Mouse (Mus musculus) embryonic facial prominence, embryonic 11.5 days (tissue): ENCODE measurements around the gene Prkch. TPM values are rescaled to one million over a fixed set of nuclear protein-coding genes. Genes with fewer than 3 reads are reported as not detected.
A peak's percentile ranks its signal among the peaks of the same experiment; 100 is the strongest.
"Not testable (repeated sequence)": the region's sequence is repeated elsewhere in the genome, so short reads cannot be mapped to it uniquely, and the experiment has no call there.

Experiments used
- ATAC-seq: fragments of 200-750 bp; cut with Nextera tagmentation; replicated peaks from 2 replicates; pipeline ENCODE4 v1.8.0; 2017; ENCODE audit warnings: low read depth; ENCODE audit not compliant: insufficient number of reproducible peaks, low FRiP score, low TSS enrichment
- DNase-seq: peaks from one replicate; pipeline ENCODE4 v3.0.0-alpha.2; 2015; ENCODE audit warnings: low spot score
- H3K27ac ChIP-seq: fragments of 300-500 bp; sonication (generic); replicated peaks from 2 replicates; pipeline ENCODE4 v1.5.1; 2014; ENCODE audit warnings: mild to moderate bottlenecking, low read depth, low read length, control low read depth
- H3K27me3 ChIP-seq: fragments of 300-500 bp; sonication (generic); 2 replicates; pipeline ENCODE4 v1.6.1; 2014; ENCODE audit warnings: mild to moderate bottlenecking, low read length, moderate library complexity, mixed read lengths; ENCODE audit not compliant: control insufficient read depth, insufficient read depth
- H3K36me3 ChIP-seq: fragments of 300-500 bp; sonication (generic); replicated peaks from 2 replicates; pipeline ENCODE4 v1.6.1; 2014; ENCODE audit warnings: low read depth, mild to moderate bottlenecking, low read length, moderate library complexity, mixed read lengths; ENCODE audit not compliant: control insufficient read depth, insufficient read depth
- H3K4me1 ChIP-seq: fragments of 300-500 bp; sonication (generic); 2 replicates; pipeline ENCODE4 v1.6.1; 2014; ENCODE audit warnings: low read length, mixed read lengths; ENCODE audit not compliant: control insufficient read depth, insufficient read depth
- H3K4me2 ChIP-seq: fragments of 300-500 bp; sonication (generic); 2 replicates; pipeline ENCODE4 v1.6.1; 2014; ENCODE audit warnings: low read depth, mild to moderate bottlenecking, control low read depth, low read length, moderate library complexity
- H3K4me3 ChIP-seq: fragments of 300-500 bp; sonication (generic); 2 replicates; pipeline ENCODE4 v1.5.1; 2014; ENCODE audit warnings: low read depth, low read length, control low read depth
- H3K9ac ChIP-seq: fragments of 300-500 bp; sonication (generic); replicated peaks from 2 replicates; pipeline ENCODE4 v1.6.1; 2014; ENCODE audit warnings: mild to moderate bottlenecking, control low read depth, low read length
- H3K9me3 ChIP-seq: fragments of 300-500 bp; sonication (generic); replicated peaks from 2 replicates; pipeline ENCODE4 v1.6.1; 2016; ENCODE audit warnings: mild to moderate bottlenecking, low read length, inconsistent platforms, mixed read lengths; ENCODE audit not compliant: control insufficient read depth
- WGBS: fragments of 180-500 bp; shearing (Covaris S2); extraction: QIAGEN DNeasy Blood & Tissue Kit; methylation state at CpG from one replicate; pipeline ENCODE4 v1.1.7; 2014; 5-methylcytosine and 5-hydroxymethylcytosine counted together
- polyA plus RNA-seq: library from polyadenylated mRNA; unstranded; fragments of >200 nt; fragmentation: Nextera tagmentation; extraction: Ambion mirVana; gene quantifications from 2 replicates; pipeline ENCODE4 v1.2.1, GENCODE M21; 2014

The Prkch gene
- polyA plus RNA-seq, 1 experiment from 2014 or later: 11.6 TPM

DNA sequence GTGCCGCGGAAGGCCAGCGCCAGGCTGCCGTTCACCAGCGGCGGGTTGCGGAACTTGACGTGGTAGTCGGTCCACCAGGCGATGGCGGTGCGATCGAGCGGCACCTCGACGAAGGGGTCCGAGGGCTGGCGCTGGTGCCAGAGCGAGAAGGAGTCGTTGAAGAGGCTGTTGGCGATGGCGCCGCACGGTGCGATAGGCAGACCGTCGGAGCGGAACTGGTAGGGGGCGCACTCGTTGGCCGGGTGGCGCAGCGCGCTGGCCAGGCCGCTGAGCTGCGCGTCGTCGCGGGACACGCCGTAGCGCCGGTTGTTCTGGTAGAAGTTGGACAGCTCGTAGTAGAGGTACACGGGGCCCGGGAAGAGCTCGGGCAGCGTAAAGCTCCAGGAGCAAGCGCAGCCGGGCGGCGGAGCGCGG is 38.9 kb upstream of the Prkch start:
- DNase-seq (peak; percentile 73), ATAC-seq (peak; percentile 37; the same call in 1 of the 2 replicates)
- H3K4me3 ChIP-seq: peak overlapping the region; percentile 56

DNA sequence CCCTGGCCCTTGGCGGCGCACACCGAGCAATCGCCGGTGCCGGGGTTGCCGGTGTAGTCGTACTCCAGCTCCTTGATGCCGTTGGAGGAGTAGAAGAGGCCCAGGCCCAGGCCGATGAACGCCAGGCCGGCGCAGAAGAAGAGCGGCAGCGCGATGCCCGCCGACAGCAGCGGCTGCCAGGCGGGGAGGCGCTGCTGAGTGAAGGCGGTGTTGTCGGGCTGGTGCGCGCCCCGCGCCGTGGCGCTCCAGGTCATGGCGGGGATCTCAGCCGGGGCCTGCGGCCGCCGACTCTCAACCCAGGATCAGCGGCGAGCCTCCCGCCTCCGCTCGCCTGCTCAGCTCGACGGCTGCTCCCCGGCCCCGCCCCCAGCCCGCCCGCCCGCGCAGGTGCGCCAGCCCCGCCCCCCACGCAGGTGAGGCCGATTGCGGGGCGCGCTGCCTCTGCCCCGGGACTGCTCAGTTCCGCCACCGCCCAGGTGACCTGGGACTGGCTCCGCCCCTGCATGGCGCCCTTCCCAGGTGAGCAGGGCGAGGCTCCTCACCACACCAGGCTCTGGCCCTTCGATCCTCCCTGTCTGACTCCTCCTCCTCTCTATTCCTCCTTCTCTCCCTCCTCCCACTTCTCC is 38.4 kb upstream of the Prkch start, which contains the start of gene Tmem30b:
Tmem30b (minus strand) TSS at position 307 of the 626 bp plus-strand sequence.
- H3K27me3 ChIP-seq: peaks cover 23% of the 10 kb centered on the region
- H3K27ac ChIP-seq: no peak within 1 kb of the TSS
- ATAC-seq (peak; percentile 67), DNase-seq (peak; percentile 49)
- H3K36me3 ChIP-seq: no peaks in the 10 kb centered on the region
- peak within 1 kb of the TSS; percentile 73 for H3K4me2 ChIP-seq
- peak within 1 kb of the TSS; percentile 56 for H3K4me3 ChIP-seq
- no peaks in the 10 kb centered on the region for H3K4me1 ChIP-seq
- WGBS: 3% methylated on average over 45 of the region's 61 CpGs
- H3K9ac ChIP-seq: peak within 1 kb of the TSS; percentile 61
- no peaks in the 10 kb centered on the region for H3K9me3 ChIP-seq

More for the DNA sequence above, 38.9 kb upstream of the Prkch start:
- no peak overlapping the region for H3K27ac ChIP-seq
- H3K9me3 ChIP-seq: no peaks in the 10 kb centered on the region
- no peaks in the 10 kb centered on the region for H3K36me3 ChIP-seq
- peak overlapping the region; percentile 61 for H3K9ac ChIP-seq
- 1% methylated on average over 55 of the region's 55 CpGs for WGBS
- H3K27me3 ChIP-seq: peaks cover 23% of the 10 kb centered on the region
- H3K4me1 ChIP-seq: no peaks in the 10 kb centered on the region
- peak overlapping the region; percentile 73 for H3K4me2 ChIP-seq

DNA sequence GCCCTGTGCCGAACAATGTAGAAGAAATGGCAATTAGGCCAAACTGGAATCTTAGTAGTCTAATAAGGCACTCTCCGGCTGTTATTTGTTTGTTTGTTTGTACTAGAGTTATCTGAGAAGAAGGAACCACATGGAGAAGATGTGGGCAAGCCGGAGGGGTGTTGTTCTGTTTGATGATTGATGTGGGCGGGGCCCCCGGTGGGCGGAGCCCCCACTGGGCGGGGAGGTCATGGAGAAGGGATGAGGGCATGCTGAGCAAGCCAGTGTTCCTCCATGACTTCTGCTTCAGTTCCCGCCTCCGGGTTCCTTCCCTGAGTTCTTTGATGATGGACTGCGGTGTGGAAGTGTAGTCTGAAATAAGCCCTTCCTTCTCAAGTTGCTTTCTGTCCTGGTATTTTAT is 37.0 kb upstream of the Prkch start:
- no peak overlapping the region for H3K4me2 ChIP-seq
- no peaks in the 10 kb centered on the region for H3K9me3 ChIP-seq
- H3K4me1 ChIP-seq: no peaks in the 10 kb centered on the region
- DNase-seq: no peak
- H3K27ac ChIP-seq: no peak overlapping the region
- H3K27me3 ChIP-seq: peaks cover 23% of the 10 kb centered on the region
- no peak overlapping the region for H3K9ac ChIP-seq
- ATAC-seq: no peak
- 40% methylated on average over 10 of the region's 10 CpGs for WGBS
- H3K36me3 ChIP-seq: no peaks in the 10 kb centered on the region
- no peak overlapping the region for H3K4me3 ChIP-seq

DNA sequence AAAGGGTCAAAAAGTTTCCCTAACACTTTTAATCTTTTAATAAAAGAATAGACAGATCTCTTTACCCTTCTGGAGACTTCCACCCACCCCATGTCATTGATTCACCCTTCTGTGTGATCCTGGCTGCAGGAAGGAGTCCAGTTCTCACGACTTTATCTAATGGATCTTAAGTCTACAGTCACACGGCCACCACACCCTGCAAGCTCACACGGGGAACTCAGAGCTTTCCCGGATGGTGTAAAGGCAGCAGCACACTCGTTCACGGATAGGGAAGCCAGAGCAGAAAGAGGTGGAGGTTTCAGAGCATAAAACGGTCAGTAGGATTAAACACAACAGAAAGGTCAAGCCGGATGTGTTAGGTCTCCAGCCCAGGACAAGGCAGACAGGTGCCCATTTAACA is 36.3 kb upstream of the Prkch start:
- Histone ChIP-seq H3K27me3 (peaks cover 23% of the 10 kb centered on the region), H3K4me2 (no peak overlapping the region)
- WGBS: 72% methylated on average over 8 of the region's 8 CpGs

DNA sequence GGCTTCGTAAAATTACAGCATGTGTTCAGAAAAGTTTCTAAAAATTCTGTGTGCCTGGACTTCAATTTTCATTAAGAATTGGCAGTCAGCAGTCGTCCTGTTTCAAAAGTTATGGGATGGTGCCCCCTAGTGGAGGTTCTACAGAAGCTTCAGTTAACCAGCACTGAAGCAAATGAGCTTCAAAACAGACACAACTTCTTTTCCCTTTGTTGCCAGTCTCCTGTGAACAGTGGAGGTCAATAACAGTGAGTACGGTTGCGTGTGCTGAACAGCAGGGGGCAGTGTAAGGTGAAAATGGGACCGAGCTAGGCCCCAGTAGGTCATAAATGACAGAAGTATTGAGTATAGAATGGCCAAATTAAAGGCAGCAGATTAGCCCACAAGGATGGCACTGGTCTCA is 30.4 kb upstream of the Prkch start:
- Histone ChIP-seq H3K4me1 (no peaks in the 10 kb centered on the region), H3K4me3 (no peak overlapping the region), H3K9ac (no peak overlapping the region), H3K27ac (no peak overlapping the region), H3K27me3 (no peaks in the 10 kb centered on the region), H3K9me3 (no peaks in the 10 kb centered on the region), H3K36me3 (no peaks in the 10 kb centered on the region), H3K4me2 (no peak overlapping the region)
- ATAC-seq (peak; percentile 46; the same call in 1 of the 2 replicates), DNase-seq (peak; percentile 90)
- 5% methylated on average over 5 of the region's 5 CpGs for WGBS

More for the DNA sequence above, 36.3 kb upstream of the Prkch start:
- ATAC-seq (no peak), DNase-seq (no peak)
- Histone ChIP-seq H3K9ac (no peak overlapping the region), H3K4me3 (no peak overlapping the region), H3K27ac (no peak overlapping the region), H3K36me3 (no peaks in the 10 kb centered on the region), H3K9me3 (no peaks in the 10 kb centered on the region), H3K4me1 (no peaks in the 10 kb centered on the region)

DNA sequence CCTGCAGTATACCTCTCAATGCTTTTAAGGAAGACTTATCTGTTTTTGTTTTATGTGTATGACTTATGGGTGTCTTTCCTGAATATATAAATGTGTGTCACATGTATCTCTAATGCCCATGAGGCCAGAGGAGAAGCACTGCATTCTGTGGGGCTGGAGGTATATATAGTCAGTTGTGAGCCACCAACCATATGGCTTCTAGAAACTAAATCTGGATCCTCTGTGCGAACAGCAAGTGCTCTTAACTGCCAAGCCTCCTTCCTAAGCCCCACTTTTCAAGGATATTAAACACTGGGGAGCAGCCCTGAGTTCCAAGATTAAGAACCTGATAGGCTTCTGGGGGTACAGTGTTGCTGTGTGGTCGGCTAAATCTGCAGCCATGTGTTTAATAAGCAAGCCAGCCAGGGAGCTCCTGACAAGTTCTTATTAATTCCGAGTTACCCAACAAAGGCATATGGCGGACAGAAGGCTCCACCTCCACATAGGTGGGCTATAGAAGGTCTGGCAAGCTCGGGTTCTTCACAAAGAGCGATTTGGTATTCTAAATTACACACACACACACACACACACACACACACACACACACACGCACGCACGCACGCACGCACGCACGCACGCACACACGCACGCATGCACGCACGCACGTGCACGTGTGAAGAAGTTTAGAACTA is 25.9 kb upstream of the Prkch start:
- Histone ChIP-seq H3K27me3 (no peaks in the 10 kb centered on the region), H3K27ac (no peak overlapping the region), H3K36me3 (no peaks in the 10 kb centered on the region), H3K9me3 (no peaks in the 10 kb centered on the region), H3K4me3 (no peak overlapping the region), H3K4me2 (no peak overlapping the region), H3K9ac (no peak overlapping the region), H3K4me1 (no peaks in the 10 kb centered on the region)
- WGBS: 85% methylated on average over 20 of the region's 20 CpGs
- DNase-seq (no peak), ATAC-seq (no peak)

DNA sequence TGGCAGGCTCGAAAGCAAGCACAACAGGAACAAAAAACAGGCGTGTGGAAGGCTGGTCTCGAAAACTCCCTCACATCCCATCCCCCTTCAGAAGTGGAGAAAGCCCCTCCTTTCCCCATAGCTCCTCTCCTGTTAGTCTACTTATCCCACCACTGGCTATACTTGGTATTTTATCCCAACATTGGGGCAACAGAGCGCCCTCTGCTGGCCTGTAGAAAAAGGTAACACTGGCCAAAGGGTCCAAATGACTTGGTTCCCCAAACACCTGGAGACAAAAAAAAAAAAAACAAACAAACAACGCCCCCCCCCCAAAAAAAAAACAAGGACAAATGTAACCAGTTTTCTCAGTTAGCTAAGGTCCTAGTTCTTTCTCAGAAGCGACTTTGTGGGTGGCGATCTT is 24.5 kb upstream of the Prkch start:
- Histone ChIP-seq H3K36me3 (no peaks in the 10 kb centered on the region), H3K9me3 (no peaks in the 10 kb centered on the region), H3K27ac (no peak overlapping the region)

DNA sequence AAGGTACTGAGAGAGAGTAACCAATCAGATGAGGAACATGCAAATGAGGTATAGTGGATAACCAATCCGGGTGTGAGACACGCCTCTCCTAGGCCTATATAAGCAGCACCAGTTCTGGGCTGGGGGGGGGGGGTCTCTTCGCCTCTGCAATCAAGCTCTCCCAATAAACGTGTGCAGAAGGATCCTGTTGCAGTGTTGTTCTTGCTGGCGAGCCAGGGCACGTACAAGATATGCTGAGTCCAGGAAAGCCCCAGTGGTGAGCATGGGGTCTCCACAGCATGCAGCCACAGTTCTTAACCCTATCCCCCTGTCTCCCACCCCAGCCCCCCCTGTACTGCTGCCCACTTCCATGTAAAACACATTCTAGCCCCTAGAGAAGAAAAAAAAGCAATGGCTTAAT is 21.5 kb upstream of the Prkch start:
- DNase-seq, ATAC-seq, H3K4me2 ChIP-seq, H3K4me3 ChIP-seq, H3K27me3 ChIP-seq, H3K4me1 ChIP-seq, H3K27ac ChIP-seq, H3K36me3 ChIP-seq, H3K9me3 ChIP-seq, H3K9ac ChIP-seq: not testable (repeated sequence)
- 69% methylated on average over 6 of the region's 6 CpGs for WGBS

More for the DNA sequence above, 24.5 kb upstream of the Prkch start:
- no peak overlapping the region for H3K9ac ChIP-seq
- 50% methylated on average over 7 of the region's 7 CpGs for WGBS
- no peak overlapping the region for H3K4me3 ChIP-seq
- H3K4me1 ChIP-seq: no peaks in the 10 kb centered on the region
- H3K27me3 ChIP-seq: no peaks in the 10 kb centered on the region
- no peak for ATAC-seq
- DNase-seq: peak; percentile 52
- H3K4me2 ChIP-seq: no peak overlapping the region
